Mouse (Mus musculus): ENCODE data around the gene Olfr1393.

DNA sequence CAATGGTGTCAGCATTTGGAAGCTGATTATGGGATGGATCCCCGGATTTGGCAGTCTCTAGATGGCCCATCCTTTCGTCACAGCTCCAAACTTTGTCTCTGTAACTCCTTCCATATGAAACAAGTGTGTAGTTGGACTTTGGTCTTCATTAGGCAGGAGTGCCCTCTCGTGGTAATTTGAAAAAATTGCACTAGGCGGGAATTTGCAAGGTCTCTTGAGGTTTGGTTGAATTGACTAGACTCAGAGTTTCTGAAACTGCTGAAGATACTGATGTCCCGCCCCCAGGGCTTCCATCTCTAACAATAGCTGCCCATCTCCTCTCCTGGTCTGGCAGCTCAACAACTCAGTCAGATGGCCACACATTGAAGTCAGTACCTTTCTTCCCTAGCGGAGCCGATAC lies 6.8 kb upstream of the Olfr1393 start:
- TF ChIP-seq CTCF (IDR thresholded peaks at IDR 0.05; ENCODE audit: low read depth) (peak; percentile 74), EP300 (IDR thresholded peaks at IDR 0.05; ENCODE audit: low read depth) (no peak)

Data from liver, embryonic 14.5 days (tissue).